Mouse (Mus musculus): Measurements from ENCODE around the gene Hectd2. TPM values are rescaled to one million over a fixed set of nuclear protein-coding genes. Genes with fewer than 3 reads are reported as not detected.
A peak's percentile ranks its signal among the peaks of the same experiment; 100 is the strongest.

Hectd2 gene
- 1 to 10 TPM; 6.2 to 6.5 TPM for total RNA-seq (2021)
- long read RNA-seq, experiment 1, full-length matches to known transcripts: 1 of 4 reads
- long read RNA-seq, experiment 1, partial matches to known transcripts: 2 of 4 reads
- long read RNA-seq, experiment 1, other reads (novel, unspliced or antisense): 1 of 4 reads
- long read RNA-seq, experiment 2: 0 reads

GRCm38 (mm10) chr19:36554046-36554784, at the start of gene Hectd2:
Gene Hectd2 (plus strand): TSS chr19:36554639.
- peak; percentile 37 to 58 for DNase-seq (ENCODE audit: low spot score in 2 of 2)

GRCm38 (mm10) chr19:36504716-36505115, 49.7 kb upstream of the Hectd2 start:
- no peak for DNase-seq (ENCODE audit: low spot score in 2 of 2)

GRCm38 (mm10) chr19:36511305-36511704, 43.1 kb upstream of the Hectd2 start:
- DNase-seq (ENCODE audit: low spot score in 2 of 2): no peak

GRCm38 (mm10) chr19:36518461-36518860, 36.0 kb upstream of the Hectd2 start:
- no peak for DNase-seq (ENCODE audit: low spot score in 2 of 2)

- no peak for DNase-seq (ENCODE audit: low spot score in 2 of 2)
Measured at GRCm38 (mm10) chr19:36521568-36521967, 32.9 kb upstream of the Hectd2 start.

GRCm38 (mm10) chr19:36522558-36523195, 31.8 kb upstream of the Hectd2 start:
- DNase-seq (ENCODE audit: low spot score in 2 of 2): no peak

GRCm38 (mm10) chr19:36525071-36525470, 29.4 kb upstream of the Hectd2 start:
- no peak for DNase-seq (ENCODE audit: low spot score in 2 of 2)

GRCm38 (mm10) chr19:36533082-36533481, 21.4 kb upstream of the Hectd2 start:
- no peak for DNase-seq (ENCODE audit: low spot score in 2 of 2)

GRCm38 (mm10) chr19:36534011-36534765, 20.3 kb upstream of the Hectd2 start:
- no peak for DNase-seq (ENCODE audit: low spot score in 2 of 2)

GRCm38 (mm10) chr19:36534766-36535140, 19.7 kb upstream of the Hectd2 start:
- DNase-seq (ENCODE audit: low spot score in 2 of 2): peak in 1 of 2 experiments; percentile 25

GRCm38 (mm10) chr19:36535186-36535585, 19.3 kb upstream of the Hectd2 start:
- no peak for DNase-seq (ENCODE audit: low spot score in 2 of 2)

GRCm38 (mm10) chr19:36535878-36536277, 18.6 kb upstream of the Hectd2 start:
- DNase-seq (ENCODE audit: low spot score in 2 of 2): no peak

- DNase-seq (ENCODE audit: low spot score in 2 of 2): no peak
Measured at GRCm38 (mm10) chr19:36536929-36537328, 17.5 kb upstream of the Hectd2 start.

GRCm38 (mm10) chr19:36538528-36538927, 15.9 kb upstream of the Hectd2 start:
- no peak for DNase-seq (ENCODE audit: low spot score in 2 of 2)

- no peak for DNase-seq (ENCODE audit: low spot score in 2 of 2)
Measured at GRCm38 (mm10) chr19:36539311-36539710, 15.1 kb upstream of the Hectd2 start.

GRCm38 (mm10) chr19:36540012-36540606, 14.3 kb upstream of the Hectd2 start:
- no peak for DNase-seq (ENCODE audit: low spot score in 2 of 2)

- no peak for DNase-seq (ENCODE audit: low spot score in 2 of 2)
Measured at GRCm38 (mm10) chr19:36540776-36541175, 13.7 kb upstream of the Hectd2 start.

GRCm38 (mm10) chr19:36553561-36554045, 836 bp upstream of the Hectd2 start:
- peak in 1 of 2 experiments; percentile 31 for DNase-seq (ENCODE audit: low spot score in 2 of 2)

- peak in 1 of 2 experiments; percentile 35 for DNase-seq (ENCODE audit: low spot score in 2 of 2)
Measured at GRCm38 (mm10) chr19:36554785-36555595, 551 bp downstream of the Hectd2 start.

- DNase-seq (ENCODE audit: low spot score in 2 of 2): no peak
Measured at GRCm38 (mm10) chr19:36559331-36559730, 4.9 kb downstream of the Hectd2 start.
